Mouse (Mus musculus): ENCODE results near the gene Gss. TPM values are rescaled to one million over a fixed set of nuclear protein-coding genes. Genes with fewer than 3 reads are reported as not detected.
A peak's percentile ranks its signal among the peaks of the same experiment; 100 is the strongest.
"Not testable (repeated sequence)": the region's sequence is repeated elsewhere in the genome, so short reads cannot be mapped to it uniquely, and the experiment has no call there.

Gss gene
- polyA plus RNA-seq, 1 experiment from 2014 or later = 143 TPM

GRCm38 (mm10) chr2:155623996-155624395, 31.4 kb upstream of the Gss start:
- H3K9ac ChIP-seq (ENCODE audit: low read depth, low read length) = no peak overlapping the region
- H3K9me3 ChIP-seq (ENCODE audit: control insufficient read depth, low read length) = no peaks in the 10 kb centered on the region
- no peak overlapping the region for H3K27ac ChIP-seq (ENCODE audit: low read length)
- 78% methylated on average over 6 of the region's 6 CpGs for WGBS
- no peak for ATAC-seq
- H3K27me3 ChIP-seq (replicated peaks; ENCODE audit: control insufficient read depth, insufficient read depth, low read length) = peaks cover 5% of the 10 kb centered on the region; the same call in 1 of the 2 replicates
- no peak overlapping the region for H3K4me3 ChIP-seq (ENCODE audit: low read length)
- H3K36me3 ChIP-seq (ENCODE audit: control insufficient read depth, insufficient read depth, low read length) = no peaks in the 10 kb centered on the region
- peaks cover 4% of the 10 kb centered on the region; the same call in 1 of the 2 replicates for H3K4me1 ChIP-seq (ENCODE audit: control insufficient read depth, insufficient read depth, low read length)
- H3K4me2 ChIP-seq (ENCODE audit: low read depth, low read length) = no peak overlapping the region

DNA sequence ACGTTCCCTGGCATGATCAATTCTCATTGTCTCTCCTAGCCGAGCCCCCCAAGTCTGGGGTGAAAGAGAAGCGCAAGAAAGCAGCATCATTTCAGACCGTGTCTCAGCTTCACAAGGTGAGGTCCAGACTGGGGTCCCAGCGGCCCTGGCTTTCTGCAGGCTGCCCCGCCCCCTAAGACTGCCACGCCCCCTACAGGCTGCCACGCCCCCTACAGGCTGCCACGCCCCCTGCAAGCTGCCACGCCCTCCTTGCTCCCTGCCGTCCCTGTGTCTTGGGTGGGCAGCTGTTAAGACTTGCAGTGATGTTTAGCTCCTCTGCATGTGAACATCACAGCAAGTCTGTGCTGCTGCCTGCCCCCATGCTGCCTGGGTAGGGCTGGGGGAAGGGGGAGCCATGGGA, 30.0 kb upstream of the Gss start:
- H3K4me1 ChIP-seq (ENCODE audit: control insufficient read depth, insufficient read depth, low read length) = peaks cover 4% of the 10 kb centered on the region; the same call in 1 of the 2 replicates
- ATAC-seq = no peak
- no peak overlapping the region for H3K9ac ChIP-seq (ENCODE audit: low read depth, low read length)
- no peak overlapping the region for H3K4me3 ChIP-seq (ENCODE audit: low read length)
- no peak overlapping the region for H3K27ac ChIP-seq (ENCODE audit: low read length)
- no peaks in the 10 kb centered on the region for H3K36me3 ChIP-seq (ENCODE audit: control insufficient read depth, insufficient read depth, low read length)
- 28% methylated on average over 11 of the region's 11 CpGs for WGBS
- H3K9me3 ChIP-seq (ENCODE audit: control insufficient read depth, low read length) = no peaks in the 10 kb centered on the region
- no peaks in the 10 kb centered on the region; the same call in 1 of the 2 replicates for H3K27me3 ChIP-seq (replicated peaks; ENCODE audit: control insufficient read depth, insufficient read depth, low read length)
- no peak overlapping the region for H3K4me2 ChIP-seq (ENCODE audit: low read depth, low read length)

DNA sequence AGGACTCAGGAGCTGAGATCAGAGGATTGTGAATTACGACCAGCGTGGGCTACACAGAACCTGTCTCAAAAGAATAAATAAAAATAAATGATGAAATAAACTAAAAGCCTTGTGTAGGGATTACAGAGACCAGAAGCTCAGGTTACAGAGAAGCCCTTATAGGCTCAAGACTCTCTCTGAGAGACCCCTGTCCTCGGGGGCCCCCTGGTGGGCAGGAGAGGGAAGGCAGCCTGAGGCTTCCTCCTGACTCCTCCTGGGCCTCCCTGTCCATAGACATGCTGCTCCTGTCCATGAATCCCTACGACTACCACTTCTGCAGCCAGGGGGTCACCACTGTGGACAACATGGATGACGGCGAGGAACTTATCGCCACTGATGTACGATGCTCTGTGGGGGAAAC, 27.2 kb upstream of the Gss start:
- Histone ChIP-seq H3K27ac (ENCODE audit: low read length) (no peak overlapping the region), H3K4me1 (ENCODE audit: control insufficient read depth, insufficient read depth, low read length) (no peaks in the 10 kb centered on the region), H3K27me3 (replicated peaks; ENCODE audit: control insufficient read depth, insufficient read depth, low read length) (no peaks in the 10 kb centered on the region), H3K9ac (ENCODE audit: low read depth, low read length) (no peak overlapping the region), H3K36me3 (ENCODE audit: control insufficient read depth, insufficient read depth, low read length) (no peaks in the 10 kb centered on the region), H3K4me3 (ENCODE audit: low read length) (no peak overlapping the region), H3K9me3 (ENCODE audit: control insufficient read depth, low read length) (no peaks in the 10 kb centered on the region), H3K4me2 (ENCODE audit: low read depth, low read length) (no peak overlapping the region)
- peak; percentile 86 for ATAC-seq
- WGBS = 16% methylated on average over 8 of the region's 8 CpGs

DNA sequence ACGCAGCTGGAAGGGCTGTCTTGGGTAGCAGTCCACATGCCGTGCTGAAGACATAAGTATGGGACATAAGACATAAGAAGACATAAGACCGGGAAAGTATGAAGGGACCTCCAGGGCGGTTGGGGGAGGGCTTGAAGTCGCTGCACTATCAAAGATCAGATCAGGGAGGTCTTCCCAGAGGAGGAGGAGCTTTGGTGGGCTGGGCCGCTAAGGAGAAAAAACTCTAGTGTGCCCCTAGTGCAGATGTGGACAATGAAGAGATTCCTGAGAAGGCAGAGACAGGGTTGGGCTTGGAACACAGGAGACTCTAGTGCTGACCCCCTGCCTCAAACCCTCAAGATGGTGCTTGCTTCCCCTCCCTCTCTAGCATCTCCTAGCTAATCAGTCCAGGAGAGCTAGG, 24.4 kb upstream of the Gss start:
- no peak for ATAC-seq
- H3K4me2 ChIP-seq (ENCODE audit: low read depth, low read length) = no peak overlapping the region
- H3K27me3 ChIP-seq (replicated peaks; ENCODE audit: control insufficient read depth, insufficient read depth, low read length) = no peaks in the 10 kb centered on the region
- H3K36me3 ChIP-seq (ENCODE audit: control insufficient read depth, insufficient read depth, low read length) = no peaks in the 10 kb centered on the region
- H3K4me1 ChIP-seq (ENCODE audit: control insufficient read depth, insufficient read depth, low read length) = peaks cover 13% of the 10 kb centered on the region
- H3K9me3 ChIP-seq (ENCODE audit: control insufficient read depth, low read length) = no peaks in the 10 kb centered on the region
- H3K9ac ChIP-seq (ENCODE audit: low read depth, low read length) = no peak overlapping the region
- no peak overlapping the region for H3K4me3 ChIP-seq (ENCODE audit: low read length)
- WGBS = 54% methylated on average over 6 of the region's 6 CpGs
- no peak overlapping the region for H3K27ac ChIP-seq (ENCODE audit: low read length)

GRCm38 (mm10) chr2:155613953-155614352, 21.3 kb upstream of the Gss start:
- 68% methylated on average over 8 of the region's 8 CpGs for WGBS
- Histone ChIP-seq H3K4me1 (ENCODE audit: control insufficient read depth, insufficient read depth, low read length) (peaks cover 18% of the 10 kb centered on the region), H3K9ac (ENCODE audit: low read depth, low read length) (no peak overlapping the region; the same call in 1 of the 2 replicates), H3K36me3 (ENCODE audit: control insufficient read depth, insufficient read depth, low read length) (no peaks in the 10 kb centered on the region), H3K9me3 (ENCODE audit: control insufficient read depth, low read length) (no peaks in the 10 kb centered on the region), H3K4me3 (ENCODE audit: low read length) (no peak overlapping the region), H3K27me3 (replicated peaks; ENCODE audit: control insufficient read depth, insufficient read depth, low read length) (no peaks in the 10 kb centered on the region), H3K27ac (ENCODE audit: low read length) (0 out of 2 replicates have a peak overlapping the region, but pooled peaks have one; percentile 24), H3K4me2 (ENCODE audit: low read depth, low read length) (peak overlapping the region; percentile 57)
- ATAC-seq = peak; percentile 17

- Histone ChIP-seq H3K36me3 (ENCODE audit: control insufficient read depth, insufficient read depth, low read length) (no peaks in the 10 kb centered on the region), H3K9ac (ENCODE audit: low read depth, low read length) (peak overlapping the region; percentile 54), H3K27ac (ENCODE audit: low read length) (peak overlapping the region; percentile 47), H3K4me2 (ENCODE audit: low read depth, low read length) (peak overlapping the region; percentile 57), H3K27me3 (replicated peaks; ENCODE audit: control insufficient read depth, insufficient read depth, low read length) (no peaks in the 10 kb centered on the region), H3K9me3 (ENCODE audit: control insufficient read depth, low read length) (no peaks in the 10 kb centered on the region), H3K4me3 (ENCODE audit: low read length) (peak overlapping the region; percentile 39), H3K4me1 (ENCODE audit: control insufficient read depth, insufficient read depth, low read length) (peaks cover 18% of the 10 kb centered on the region)
- 4% methylated on average over 20 of the region's 20 CpGs for WGBS
- peak; percentile 97 for ATAC-seq
Observed at GRCm38 (mm10) chr2:155613326-155613755, 20.7 kb upstream of the Gss start.

DNA sequence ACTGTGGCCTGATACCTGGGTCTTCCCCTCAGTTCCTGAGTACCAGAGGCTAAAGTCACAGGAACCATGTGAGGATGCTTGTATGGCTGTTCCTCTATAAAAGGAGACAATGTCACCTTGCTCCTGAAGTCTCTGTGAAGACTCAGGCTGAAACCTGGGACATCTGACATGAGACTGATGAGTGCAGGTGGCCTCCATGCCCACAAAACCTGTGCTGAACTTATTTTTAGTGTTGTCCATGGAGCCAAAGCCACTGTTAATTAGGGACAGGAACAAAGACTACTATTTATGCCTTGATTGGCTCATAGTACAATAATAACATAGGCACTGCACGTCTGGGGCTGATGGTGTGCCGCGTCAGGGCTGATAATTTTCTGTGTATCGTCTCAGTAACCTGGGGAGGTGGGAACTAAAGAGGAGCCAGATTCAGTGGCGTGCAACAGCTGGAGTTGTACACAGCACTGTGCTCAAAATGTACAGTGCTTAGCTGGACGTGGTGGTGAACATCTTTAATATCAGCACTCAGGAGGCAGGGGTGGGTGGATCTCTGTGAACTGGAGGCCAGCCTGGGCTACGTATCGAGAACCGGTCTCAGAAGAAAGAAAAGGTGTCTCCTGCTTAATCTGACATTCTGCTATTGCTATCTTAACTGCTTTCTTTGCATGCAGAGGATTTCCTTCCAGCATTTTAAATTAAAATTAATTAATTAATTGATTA, 19.4 kb upstream of the Gss start:
- 86% methylated on average over 9 of the region's 9 CpGs for WGBS
- Histone ChIP-seq H3K4me3 (ENCODE audit: low read length) (no peak overlapping the region), H3K27me3 (replicated peaks; ENCODE audit: control insufficient read depth, insufficient read depth, low read length) (no peaks in the 10 kb centered on the region), H3K9ac (ENCODE audit: low read depth, low read length) (no peak overlapping the region), H3K27ac (ENCODE audit: low read length) (no peak overlapping the region), H3K4me1 (ENCODE audit: control insufficient read depth, insufficient read depth, low read length) (peaks cover 18% of the 10 kb centered on the region), H3K9me3 (ENCODE audit: control insufficient read depth, low read length) (no peaks in the 10 kb centered on the region), H3K36me3 (ENCODE audit: control insufficient read depth, insufficient read depth, low read length) (no peaks in the 10 kb centered on the region), H3K4me2 (ENCODE audit: low read depth, low read length) (no peak overlapping the region)
- no peak for ATAC-seq

DNA sequence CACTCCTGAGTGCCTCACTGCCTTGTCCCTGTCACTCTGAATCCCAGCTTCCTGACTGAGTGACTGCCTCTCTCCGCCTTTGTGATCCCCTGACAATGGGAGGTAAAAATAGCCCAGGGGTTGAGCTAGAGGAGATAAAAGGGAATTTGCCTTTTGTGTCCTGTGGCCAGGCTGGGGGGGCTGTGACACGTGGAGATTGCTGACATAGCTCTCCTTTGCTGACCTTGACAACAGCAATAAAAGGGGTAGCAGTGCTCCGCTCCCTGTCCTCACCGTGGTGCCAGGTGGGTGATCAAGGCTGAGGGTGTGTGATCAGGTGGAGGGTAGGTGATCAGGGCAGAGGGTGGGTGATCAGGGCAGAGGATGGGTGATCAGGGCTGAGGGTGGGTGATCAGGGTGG, 18.4 kb upstream of the Gss start, which contains the start of gene Myh7b:
TSS of gene Myh7b (plus strand) at position 235 of the 400 bp plus-strand sequence.
- WGBS = 52% methylated on average over 4 of the region's 4 CpGs
- ATAC-seq = no peak
- no peak within 1 kb of the TSS for H3K4me3 ChIP-seq (ENCODE audit: low read length)
- H3K4me2 ChIP-seq (ENCODE audit: low read depth, low read length) = no peak within 1 kb of the TSS
- no peak within 1 kb of the TSS for H3K27ac ChIP-seq (ENCODE audit: low read length)
- peaks cover 18% of the 10 kb centered on the region for H3K4me1 ChIP-seq (ENCODE audit: control insufficient read depth, insufficient read depth, low read length)
- H3K36me3 ChIP-seq (ENCODE audit: control insufficient read depth, insufficient read depth, low read length) = no peaks in the 10 kb centered on the region
- H3K9ac ChIP-seq (ENCODE audit: low read depth, low read length) = no peak within 1 kb of the TSS
- H3K27me3 ChIP-seq (replicated peaks; ENCODE audit: control insufficient read depth, insufficient read depth, low read length) = no peaks in the 10 kb centered on the region
- no peaks in the 10 kb centered on the region for H3K9me3 ChIP-seq (ENCODE audit: control insufficient read depth, low read length)

DNA sequence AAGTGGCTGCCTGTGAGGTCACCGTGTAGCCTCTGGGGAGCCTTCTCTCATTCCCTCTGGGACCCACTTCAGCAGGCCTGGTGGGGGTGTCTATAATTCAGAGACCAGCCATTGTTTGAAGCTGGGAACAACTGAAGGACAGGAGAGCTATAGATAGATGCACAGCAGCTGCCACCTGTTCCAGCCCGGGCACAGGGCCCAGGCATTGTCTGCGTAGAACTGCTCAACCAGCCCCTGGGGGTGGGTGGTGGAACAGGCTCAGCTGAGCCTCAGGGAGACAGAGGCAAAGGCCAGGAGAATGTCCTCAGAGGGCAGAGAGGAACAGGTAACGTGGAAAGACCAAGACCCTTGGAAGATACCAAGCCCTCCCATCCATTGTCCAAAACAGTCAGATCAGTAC, 13.8 kb upstream of the Gss start:
- Histone ChIP-seq H3K4me2 (ENCODE audit: low read depth, low read length) (no peak overlapping the region), H3K9ac (ENCODE audit: low read depth, low read length) (no peak overlapping the region), H3K4me1 (ENCODE audit: control insufficient read depth, insufficient read depth, low read length) (peaks cover 17% of the 10 kb centered on the region), H3K9me3 (ENCODE audit: control insufficient read depth, low read length) (no peaks in the 10 kb centered on the region), H3K27ac (ENCODE audit: low read length) (no peak overlapping the region), H3K4me3 (ENCODE audit: low read length) (no peak overlapping the region), H3K27me3 (replicated peaks; ENCODE audit: control insufficient read depth, insufficient read depth, low read length) (no peaks in the 10 kb centered on the region), H3K36me3 (ENCODE audit: control insufficient read depth, insufficient read depth, low read length) (no peaks in the 10 kb centered on the region)
- WGBS = 85% methylated on average over 4 of the region's 4 CpGs
- no peak for ATAC-seq

- H3K27me3 ChIP-seq (replicated peaks; ENCODE audit: control insufficient read depth, insufficient read depth, low read length); H3K36me3 ChIP-seq (ENCODE audit: control insufficient read depth, insufficient read depth, low read length); H3K9me3 ChIP-seq (ENCODE audit: control insufficient read depth, low read length); H3K9ac ChIP-seq (ENCODE audit: low read depth, low read length); H3K4me2 ChIP-seq (ENCODE audit: low read depth, low read length); H3K4me3 ChIP-seq (ENCODE audit: low read length): not testable (repeated sequence)
- Histone ChIP-seq H3K27ac (ENCODE audit: low read length) (peak overlapping the region; percentile 88), H3K4me1 (ENCODE audit: control insufficient read depth, insufficient read depth, low read length) (peaks cover 11% of the 10 kb centered on the region)
- ATAC-seq = peak; percentile 88
- WGBS = 52% methylated on average over 4 of the region's 4 CpGs
Observed at GRCm38 (mm10) chr2:155605236-155605589, 12.6 kb upstream of the Gss start.

Data from intestine, embryonic 16.5 days (tissue).